Mouse (Mus musculus) activated CD4-positive, CD25-positive, alpha-beta regulatory T cell, adult 4 months (primary cell): ENCODE results near the gene I0C0044D17Rik. TPM values are rescaled to one million over a fixed set of nuclear protein-coding genes. Genes with fewer than 3 reads are reported as not detected.

ENCODE experiments used
- ATAC-seq: one replicate; pipeline ENCODE4 v1.8.0; 2017
- polyA plus RNA-seq, 2 experiments: library from polyadenylated mRNA; unstranded; fragments of 100-300 nt; shearing (Covaris generic); gene quantifications; one replicate each; pipeline ENCODE4 v1.2.1; 2017

Gene I0C0044D17Rik
- polyA plus RNA-seq, 2 experiments from 2014 or later, result not detected

GRCm38 (mm10) chr4:98826701-98827100 lies 3.1 kb upstream of the I0C0044D17Rik start:
- no peak for ATAC-seq

GRCm38 (mm10) chr4:98823047-98823446 lies 593 bp downstream of the I0C0044D17Rik start:
- ATAC-seq, result no peak

- ATAC-seq, result no peak
Measured at GRCm38 (mm10) chr4:98822478-98822877, 1.2 kb downstream of the I0C0044D17Rik start.

GRCm38 (mm10) chr4:98819216-98819755 lies 4.4 kb downstream of the I0C0044D17Rik start:
- no peak for ATAC-seq

GRCm38 (mm10) chr4:98817184-98817911 lies 6.3 kb downstream of the I0C0044D17Rik start, which contains the start of gene Kank4:
Gene Kank4 (minus strand): TSS chr4:98817537.
- no peak for ATAC-seq

GRCm38 (mm10) chr4:98816807-98817183 lies 6.8 kb downstream of the I0C0044D17Rik start:
- ATAC-seq, result no peak

- no peak for ATAC-seq
Measured at GRCm38 (mm10) chr4:98806306-98806705, 17.3 kb downstream of the I0C0044D17Rik start.

- ATAC-seq, result no peak
Measured at GRCm38 (mm10) chr4:98805291-98806048, 18.2 kb downstream of the I0C0044D17Rik start.

GRCm38 (mm10) chr4:98804476-98805134 lies 19.0 kb downstream of the I0C0044D17Rik start:
- no peak for ATAC-seq

- ATAC-seq, result no peak
Measured at GRCm38 (mm10) chr4:98801775-98802174, 21.9 kb downstream of the I0C0044D17Rik start.

GRCm38 (mm10) chr4:98800824-98801223 lies 22.8 kb downstream of the I0C0044D17Rik start:
- no peak for ATAC-seq

- no peak for ATAC-seq
Measured at GRCm38 (mm10) chr4:98796591-98797341, 26.9 kb downstream of the I0C0044D17Rik start.

- ATAC-seq, result no peak
Measured at GRCm38 (mm10) chr4:98795241-98795640, 28.4 kb downstream of the I0C0044D17Rik start.

- ATAC-seq, result no peak
Measured at GRCm38 (mm10) chr4:98793486-98793885, 30.2 kb downstream of the I0C0044D17Rik start.

GRCm38 (mm10) chr4:98790721-98791120 lies 32.9 kb downstream of the I0C0044D17Rik start:
- ATAC-seq, result no peak

- ATAC-seq, result peak; percentile 61
Measured at GRCm38 (mm10) chr4:98789861-98790311, 33.8 kb downstream of the I0C0044D17Rik start.

- no peak for ATAC-seq
Measured at GRCm38 (mm10) chr4:98789133-98789765, 34.4 kb downstream of the I0C0044D17Rik start.

GRCm38 (mm10) chr4:98786281-98786680 lies 37.4 kb downstream of the I0C0044D17Rik start:
- ATAC-seq, result no peak

- no peak for ATAC-seq
Measured at GRCm38 (mm10) chr4:98785851-98786250, 37.8 kb downstream of the I0C0044D17Rik start.

GRCm38 (mm10) chr4:98778219-98778618 lies 45.4 kb downstream of the I0C0044D17Rik start:
- no peak for ATAC-seq

- no peak for ATAC-seq
Measured at GRCm38 (mm10) chr4:98777464-98777863, 46.2 kb downstream of the I0C0044D17Rik start.
